Mouse (Mus musculus): ENCODE results near the gene Wnt7b. TPM values are rescaled to one million over a fixed set of nuclear protein-coding genes. Genes with fewer than 3 reads are reported as not detected.
A peak's percentile ranks its signal among the peaks of the same experiment; 100 is the strongest.

The Wnt7b gene
- polyA plus RNA-seq, 1 experiment: 56.4 TPM

DNA sequence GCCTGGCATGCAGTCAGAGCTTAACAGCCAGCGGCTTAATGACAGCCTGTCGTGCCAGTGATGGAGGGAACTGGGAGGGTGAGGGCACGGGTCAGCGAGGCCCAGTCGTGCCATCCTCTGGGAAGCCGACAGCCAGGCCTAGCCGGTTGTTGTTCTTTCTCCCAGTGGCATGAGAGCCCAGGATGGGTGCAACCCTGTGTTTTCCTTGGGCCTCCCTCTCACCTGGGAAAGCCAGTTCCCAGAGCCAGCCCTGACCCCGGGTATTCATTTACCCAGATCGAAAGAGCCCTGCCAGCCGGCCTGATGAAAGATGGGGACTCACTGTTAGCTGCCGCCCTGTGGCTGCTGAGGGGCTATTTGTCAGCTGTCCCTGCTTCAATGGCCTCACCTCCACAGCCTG, 44.1 kb downstream of the Wnt7b start:
- no peak for TF ChIP-seq CTCF (IDR thresholded peaks at IDR 0.05; ENCODE audit: borderline replicate concordance, extremely low read depth, insufficient read depth, insufficient read length)
- no peak for TF ChIP-seq POLR2A (IDR thresholded peaks at IDR 0.05; ENCODE audit: borderline replicate concordance, extremely low read depth, insufficient read depth, insufficient read length, poor library complexity, severe bottlenecking)
- DNase-seq (ENCODE audit: low read depth): no peak

DNA sequence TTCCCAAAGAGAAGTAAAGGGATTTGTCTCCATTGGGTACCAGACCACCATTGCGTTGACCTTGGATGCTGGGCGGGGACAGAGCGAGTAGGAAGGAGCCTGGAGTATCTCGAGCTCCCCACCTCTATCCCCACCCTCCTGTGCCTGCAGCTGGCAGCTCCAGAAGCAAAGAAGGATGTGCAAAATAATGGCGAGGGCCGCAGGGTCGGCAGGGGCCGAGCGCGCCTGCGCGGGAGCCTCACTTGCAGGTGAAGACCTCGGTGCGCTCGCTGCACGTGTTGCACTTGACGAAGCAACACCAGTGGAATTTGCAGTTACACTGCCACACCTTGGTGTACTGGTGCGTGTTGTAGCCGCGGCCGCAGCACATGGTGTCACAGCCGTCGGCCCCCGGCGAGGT, 45.1 kb downstream of the Wnt7b start:
- DNase-seq (ENCODE audit: low read depth): no peak
- TF ChIP-seq CTCF (IDR thresholded peaks at IDR 0.05; ENCODE audit: borderline replicate concordance, extremely low read depth, insufficient read depth, insufficient read length) (no peak), POLR2A (IDR thresholded peaks at IDR 0.05; ENCODE audit: borderline replicate concordance, extremely low read depth, insufficient read depth, insufficient read length, poor library complexity, severe bottlenecking) (no peak)

DNA sequence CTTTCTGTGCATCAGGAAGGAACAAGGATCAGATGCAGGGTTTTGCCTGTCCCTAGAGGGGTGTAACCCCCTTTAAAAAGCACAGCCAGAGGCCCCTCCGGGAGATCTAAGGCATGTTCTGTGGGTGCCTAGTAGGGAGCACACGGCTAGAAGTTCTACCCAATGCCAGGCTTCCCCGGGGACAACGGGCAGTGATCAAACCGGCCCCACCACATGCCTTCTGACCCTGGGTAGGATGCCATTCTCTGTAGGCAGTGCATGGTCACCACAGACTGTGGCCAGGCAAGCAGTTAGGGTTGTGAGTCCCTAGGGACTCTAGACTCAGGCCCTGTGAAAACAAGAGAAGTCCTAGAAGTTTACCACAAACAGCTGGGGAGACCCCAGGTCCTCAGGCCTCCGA, 47.6 kb downstream of the Wnt7b start:
- TF ChIP-seq POLR2A (IDR thresholded peaks at IDR 0.05; ENCODE audit: borderline replicate concordance, extremely low read depth, insufficient read depth, insufficient read length, poor library complexity, severe bottlenecking) (no peak), CTCF (IDR thresholded peaks at IDR 0.05; ENCODE audit: borderline replicate concordance, extremely low read depth, insufficient read depth, insufficient read length) (no peak)
- no peak for DNase-seq (ENCODE audit: low read depth)

- no peak for DNase-seq (ENCODE audit: low read depth)
- TF ChIP-seq POLR2A (IDR thresholded peaks at IDR 0.05; ENCODE audit: borderline replicate concordance, extremely low read depth, insufficient read depth, insufficient read length, poor library complexity, severe bottlenecking) (no peak), CTCF (IDR thresholded peaks at IDR 0.05; ENCODE audit: borderline replicate concordance, extremely low read depth, insufficient read depth, insufficient read length) (no peak)
Measured at GRCm38 (mm10) chr15:85534215-85534614, 48.1 kb downstream of the Wnt7b start.

DNA sequence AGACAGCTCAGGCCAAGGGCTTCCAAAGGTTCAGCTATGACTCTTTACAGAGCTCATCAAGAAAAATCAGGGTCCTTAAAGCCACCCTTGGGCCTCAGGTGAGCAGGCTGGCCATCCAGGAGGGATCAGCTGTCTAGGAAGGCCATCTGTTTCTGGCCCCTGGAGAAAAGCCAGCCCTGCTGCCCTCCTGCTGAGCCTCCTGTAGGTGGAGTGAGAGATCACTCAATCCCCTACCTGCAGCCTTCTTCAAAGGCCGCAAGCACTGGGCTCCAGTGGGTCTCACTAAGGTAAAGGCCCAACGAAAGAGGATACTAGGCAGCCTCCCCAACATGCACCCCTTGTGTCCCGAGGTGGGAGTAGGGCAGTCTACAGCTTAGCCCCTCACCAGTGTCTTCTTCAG, 50.2 kb downstream of the Wnt7b start:
- TF ChIP-seq POLR2A (IDR thresholded peaks at IDR 0.05; ENCODE audit: borderline replicate concordance, extremely low read depth, insufficient read depth, insufficient read length, poor library complexity, severe bottlenecking) (no peak), CTCF (IDR thresholded peaks at IDR 0.05; ENCODE audit: borderline replicate concordance, extremely low read depth, insufficient read depth, insufficient read length) (no peak)
- no peak for DNase-seq (ENCODE audit: low read depth)

DNA sequence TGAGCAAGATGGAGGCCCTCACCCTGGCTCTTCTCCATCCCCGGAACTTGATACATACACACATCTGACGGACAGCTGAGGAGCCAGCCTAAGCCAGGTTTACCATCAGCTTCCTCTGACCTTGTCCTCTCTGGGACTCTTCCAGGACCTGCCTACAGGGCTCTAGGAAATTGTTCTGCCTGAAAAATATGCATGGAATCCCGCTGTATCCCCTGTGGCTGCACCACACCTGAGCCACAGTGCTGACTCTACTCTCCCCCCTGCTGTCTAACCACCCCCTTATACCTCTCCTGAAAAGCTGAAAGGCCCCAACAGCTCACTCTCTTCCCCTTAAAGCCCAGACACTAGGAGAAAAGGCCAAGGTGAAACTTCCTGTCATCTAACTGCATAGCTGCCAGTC, 52.4 kb downstream of the Wnt7b start:
- TF ChIP-seq CTCF (IDR thresholded peaks at IDR 0.05; ENCODE audit: borderline replicate concordance, extremely low read depth, insufficient read depth, insufficient read length) (no peak), POLR2A (IDR thresholded peaks at IDR 0.05; ENCODE audit: borderline replicate concordance, extremely low read depth, insufficient read depth, insufficient read length, poor library complexity, severe bottlenecking) (no peak)
- DNase-seq (ENCODE audit: low read depth): no peak

GRCm38 (mm10) chr15:85524404-85524950, 57.8 kb downstream of the Wnt7b start:
- peak; percentile 33 for DNase-seq (ENCODE audit: low read depth)

DNA sequence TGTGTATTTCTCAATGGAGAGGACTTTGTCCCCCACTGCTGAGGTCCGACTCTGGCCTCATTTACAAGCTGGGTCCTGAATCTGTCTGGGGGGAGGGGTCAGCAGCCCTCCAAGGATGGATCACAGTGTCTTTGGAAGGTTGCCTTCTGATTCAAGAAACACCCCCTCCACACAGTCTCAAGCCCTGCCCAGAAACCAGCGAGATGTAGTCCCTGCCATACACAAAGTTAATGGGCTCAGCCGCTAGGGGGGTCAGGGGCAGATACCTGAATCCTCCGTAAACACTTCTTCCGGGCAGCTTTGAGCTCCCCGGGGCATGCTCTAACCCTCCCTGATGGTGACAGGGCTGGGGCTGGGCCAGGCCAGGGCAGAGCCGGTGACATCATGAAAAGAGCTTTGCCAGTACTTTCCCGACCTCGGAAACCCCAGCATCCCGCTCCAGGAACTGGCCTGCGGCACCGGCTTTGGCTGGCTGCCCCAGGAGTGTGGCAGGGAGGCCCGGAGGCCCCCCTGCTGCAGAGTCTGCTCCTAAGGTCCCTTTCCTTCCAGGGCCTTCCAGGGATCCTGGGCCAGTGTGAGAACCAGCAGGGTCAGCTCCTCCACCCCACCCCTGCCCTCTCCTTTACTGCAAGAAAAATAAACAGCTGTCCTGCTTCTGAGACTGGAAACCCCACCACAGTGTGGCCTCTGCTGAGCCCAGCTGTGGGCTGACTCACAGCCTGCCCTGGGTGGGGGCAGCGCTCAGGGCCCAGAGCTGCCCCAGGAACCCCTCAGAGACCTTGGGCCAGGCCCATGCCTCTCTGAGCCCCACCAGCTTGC, 58.9 kb downstream of the Wnt7b start:
- no peak for TF ChIP-seq POLR2A (IDR thresholded peaks at IDR 0.05; ENCODE audit: borderline replicate concordance, extremely low read depth, insufficient read depth, insufficient read length, poor library complexity, severe bottlenecking)
- peak; percentile 26; the same call in 1 of the 2 replicates for TF ChIP-seq CTCF (IDR thresholded peaks at IDR 0.05; ENCODE audit: borderline replicate concordance, extremely low read depth, insufficient read depth, insufficient read length)
- DNase-seq (ENCODE audit: low read depth): peak; percentile 64

More at GRCm38 (mm10) chr15:85524404-85524950, 57.8 kb downstream of the Wnt7b start:
- TF ChIP-seq POLR2A (IDR thresholded peaks at IDR 0.05; ENCODE audit: borderline replicate concordance, extremely low read depth, insufficient read depth, insufficient read length, poor library complexity, severe bottlenecking) (no peak), CTCF (IDR thresholded peaks at IDR 0.05; ENCODE audit: borderline replicate concordance, extremely low read depth, insufficient read depth, insufficient read length) (no peak)

- TF ChIP-seq POLR2A (IDR thresholded peaks at IDR 0.05; ENCODE audit: borderline replicate concordance, extremely low read depth, insufficient read depth, insufficient read length, poor library complexity, severe bottlenecking) (no peak), CTCF (IDR thresholded peaks at IDR 0.05; ENCODE audit: borderline replicate concordance, extremely low read depth, insufficient read depth, insufficient read length) (no peak)
- DNase-seq (ENCODE audit: low read depth): no peak
Measured at GRCm38 (mm10) chr15:85519438-85519837, 62.8 kb downstream of the Wnt7b start.

DNA sequence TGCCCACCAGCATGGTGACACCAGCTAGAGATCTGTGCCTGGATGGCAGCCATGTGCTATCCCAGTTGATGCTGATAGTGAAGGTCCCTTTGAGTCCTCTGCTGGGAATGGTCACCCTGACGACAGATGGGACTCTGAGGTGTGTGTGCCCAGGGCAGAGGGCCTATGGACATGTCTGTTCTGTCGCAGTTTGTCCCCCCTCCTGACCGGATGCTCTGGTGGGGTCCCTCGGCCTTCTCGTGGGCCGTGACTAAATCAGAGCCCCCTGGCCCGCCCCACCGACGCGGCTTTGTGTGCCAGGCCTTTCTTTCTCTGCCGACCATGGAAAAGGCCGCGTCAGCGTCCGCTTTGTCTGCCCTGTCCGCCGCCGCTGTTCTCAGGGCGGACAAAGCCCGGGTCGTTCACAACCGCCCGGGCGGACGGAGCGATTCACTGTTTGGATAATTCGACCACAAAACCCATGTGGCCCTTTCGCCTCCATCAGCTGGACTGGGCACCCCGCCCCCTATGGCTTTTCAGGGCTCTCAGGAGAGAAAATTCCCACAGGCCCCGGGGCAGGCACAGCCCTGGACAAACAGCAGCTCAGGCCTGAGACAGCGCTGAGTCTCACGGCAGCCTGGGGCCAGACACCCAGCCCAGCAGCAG, 74.8 kb downstream of the Wnt7b start:
- peak; percentile 77 for DNase-seq (ENCODE audit: low read depth)
- no peak for TF ChIP-seq POLR2A (IDR thresholded peaks at IDR 0.05; ENCODE audit: borderline replicate concordance, extremely low read depth, insufficient read depth, insufficient read length, poor library complexity, severe bottlenecking)
- TF ChIP-seq CTCF (IDR thresholded peaks at IDR 0.05; ENCODE audit: borderline replicate concordance, extremely low read depth, insufficient read depth, insufficient read length): no peak

DNA sequence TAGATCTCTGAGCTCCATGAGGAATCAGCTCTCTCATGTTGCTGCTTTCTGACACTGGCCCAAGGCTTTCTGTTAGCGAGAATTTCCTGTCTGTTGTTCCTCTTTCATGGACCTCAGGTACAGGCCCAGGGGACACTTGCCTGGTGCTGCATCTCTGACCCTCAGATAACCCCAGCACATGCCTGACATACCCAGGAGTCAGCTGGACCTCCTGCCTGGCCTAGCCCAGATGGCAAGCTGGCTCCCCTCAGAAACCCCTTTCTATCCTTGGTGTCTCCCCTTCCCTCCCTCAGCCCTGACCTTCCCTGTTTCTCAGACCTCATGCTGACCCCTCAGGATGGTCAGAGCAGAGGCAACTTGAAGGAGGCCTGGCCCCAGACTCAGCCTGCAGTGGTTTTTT, 75.6 kb downstream of the Wnt7b start:
- TF ChIP-seq CTCF (IDR thresholded peaks at IDR 0.05; ENCODE audit: borderline replicate concordance, extremely low read depth, insufficient read depth, insufficient read length) (no peak), POLR2A (IDR thresholded peaks at IDR 0.05; ENCODE audit: borderline replicate concordance, extremely low read depth, insufficient read depth, insufficient read length, poor library complexity, severe bottlenecking) (no peak)
- no peak for DNase-seq (ENCODE audit: low read depth)
